In genomic region chr8:77451466-77452382, GRCm38 (mm10) we compare ENCODE assay signal across 14 mouse cellular contexts.
DNase-seq lines count a peak whose midpoint lies in the region; ATAC-seq and TF ChIP-seq lines count a peak whose summit lies in the region.
"Had no signal": no experiment of that assay in that cellular context is flagged by ENCODE, and none has a peak within 500 bp of the region (broad histone marks: within the 10 kb centered on the region; RNA-seq: fewer than 3 reads in every experiment).

No protein-coding gene starts in this region.

- H3K4me3 ChIP-seq in spleen, adult 2 months (ENCODE audit: extremely low read depth, insufficient read depth, insufficient read length), result peak overlapping the region; percentile 7; the same call in 1 of the 2 replicates
- no peak overlapping the region for H3K4me3 ChIP-seq in liver, embryonic 11.5 days (ENCODE audit: low read depth, low read length)
- H3K4me3 ChIP-seq in left cerebral cortex, adult 2 months, result no peak overlapping the region
- H3K4me3 ChIP-seq: erythroblast, embryonic 14.5 days; midbrain, embryonic 13.5 days; stomach, embryonic 15.5 days had no signal

- H3K27ac ChIP-seq in spleen, adult 2 months (ENCODE audit: insufficient read depth, low read length), result no peak overlapping the region
- H3K27ac ChIP-seq in liver, embryonic 11.5 days (ENCODE audit: low read depth, low read length), result peak overlapping the region; percentile 8; the same call in 1 of the 2 replicates
- no peak overlapping the region for H3K27ac ChIP-seq in left cerebral cortex, adult 2 months
- H3K27ac ChIP-seq: liver, embryonic 14.5 days; midbrain, embryonic 13.5 days; stomach, embryonic 15.5 days had no signal

- no peak overlapping the region for H3K9ac ChIP-seq in liver, embryonic 11.5 days (ENCODE audit: low read depth, low read length)
- H3K9ac ChIP-seq: liver, embryonic 14.5 days; midbrain, embryonic 13.5 days; stomach, embryonic 15.5 days had no signal

- no peak for TF ChIP-seq POLR2A in spleen, adult 2 months (IDR thresholded peaks at IDR 0.05; ENCODE audit: low read depth, low read length)

- no peak for ATAC-seq in liver, embryonic 11.5 days (replicated peaks; ENCODE audit: low FRiP score)
- ATAC-seq: midbrain, embryonic 13.5 days had no signal

- peaks cover 8% of the 10 kb centered on the region; the same call in 1 of the 2 replicates for H3K4me1 ChIP-seq in spleen, adult 2 months (ENCODE audit: control insufficient read depth, insufficient read depth, insufficient read length)
- H3K4me1 ChIP-seq in liver, embryonic 11.5 days (replicated peaks; ENCODE audit: control insufficient read depth, insufficient read depth, low read length), result no peaks in the 10 kb centered on the region
- H3K4me1 ChIP-seq: midbrain, embryonic 13.5 days; stomach, embryonic 15.5 days had no signal

- TF ChIP-seq CTCF in spleen, adult 2 months (IDR thresholded peaks at IDR 0.05; ENCODE audit: extremely low read depth, insufficient read depth, insufficient read length, insufficient replicate concordance), result no peak
- TF ChIP-seq CTCF in left cerebral cortex, adult 2 months (IDR thresholded peaks at IDR 0.05), result no peak

- H3K4me2 ChIP-seq in liver, embryonic 11.5 days, result no peak overlapping the region
- H3K4me2 ChIP-seq: midbrain, embryonic 13.5 days; stomach, embryonic 15.5 days had no signal

- H3K27me3 ChIP-seq in spleen, adult 2 months (ENCODE audit: control insufficient read depth, insufficient read depth, low read length), result no peaks in the 10 kb centered on the region
- H3K27me3 ChIP-seq in liver, embryonic 11.5 days (replicated peaks; ENCODE audit: control insufficient read depth, insufficient read depth, low read length), result no peaks in the 10 kb centered on the region
- H3K27me3 ChIP-seq: midbrain, embryonic 13.5 days; stomach, embryonic 15.5 days had no signal

- H3K36me3 ChIP-seq in spleen, adult 2 months (ENCODE audit: control insufficient read depth, insufficient read depth, low read length), result no peaks in the 10 kb centered on the region
- peaks cover 12% of the 10 kb centered on the region; the same call in 1 of the 2 replicates for H3K36me3 ChIP-seq in liver, embryonic 11.5 days (ENCODE audit: control insufficient read depth, insufficient read depth, low read length)
- H3K36me3 ChIP-seq: midbrain, embryonic 13.5 days had no signal

- H3K9me3 ChIP-seq in liver, embryonic 11.5 days (ENCODE audit: control insufficient read depth, low read length), result peaks cover 6% of the 10 kb centered on the region; the same call in 1 of the 2 replicates
- H3K9me3 ChIP-seq: stomach, embryonic 15.5 days had no signal

- 42% methylated on average over 21 of the region's 21 CpGs for WGBS in spleen, adult 2 months
- WGBS in liver, embryonic 11.5 days, result 85% methylated on average over 21 of the region's 21 CpGs

- DNase-seq in spleen, adult 2 months (ENCODE audit: low read depth in 1 of 2, low spot score in 2 of 2), result peak; percentile 17 to 42
- DNase-seq in spleen, postnatal 4 days (ENCODE audit: low spot score in 2 of 2), result no peak
- DNase-seq in NIH3T3 (ENCODE audit: low read depth), result peak; percentile 53
- DNase-seq in liver, embryonic 11.5 days (ENCODE audit: low spot score), result no peak
- peak; percentile 30 for DNase-seq in thymus, postnatal 25 days
- no peak for DNase-seq in right cerebral cortex, postnatal 4 days
- DNase-seq in left cerebral cortex, adult 2 months (ENCODE audit: extremely low spot score in 1 of 2, low spot score in 2 of 2), result no peak
- DNase-seq: cerebellum, postnatal 10 days; heart, postnatal 4 days; layer of hippocampus, postnatal 36 days had no signal

- intact Hi-C loops in left cerebral cortex, adult 2 months (cut with DNase I), result no loop called here

Comparison
In these comparisons a context has a peak if more than half of its experiments do, and no peak if none do; other contexts are left out.
1. DNase-seq: peak in spleen, adult 2 months (2 of 2), NIH3T3 (single experiment) and thymus, postnatal 25 days (single experiment); none in spleen, postnatal 4 days (0 of 2), liver, embryonic 11.5 days (single experiment), right cerebral cortex, postnatal 4 days (single experiment) and left cerebral cortex, adult 2 months (0 of 2).